Mouse (Mus musculus) forebrain, embryonic 11.5 days (tissue): Measurements from ENCODE around the gene Klc4. TPM values are rescaled to one million over a fixed set of nuclear protein-coding genes. Genes with fewer than 3 reads are reported as not detected.

Source experiments
- ATAC-seq: fragments of 200-750 bp; cut with Nextera tagmentation; replicated peaks from 2 replicates; pipeline ENCODE4 v1.8.0; 2017; ENCODE audit warnings: moderate TSS enrichment; ENCODE audit not compliant: low FRiP score
- DNase-seq: peaks from one replicate; pipeline ENCODE4 v3.0.0-alpha.2; 2017; ENCODE audit warnings: low spot score
- H3K27ac ChIP-seq: fragments of 300-500 bp; sonication (generic); 2 replicates; pipeline ENCODE4 v1.5.1; 2014; ENCODE audit warnings: low read depth, low read length
- H3K27me3 ChIP-seq: fragments of 300-500 bp; sonication (generic); 2 replicates; pipeline ENCODE4 v1.6.1; 2014; ENCODE audit warnings: mild to moderate bottlenecking, low read length, mixed read lengths; ENCODE audit not compliant: control insufficient read depth, insufficient read depth
- H3K36me3 ChIP-seq: fragments of 300-500 bp; sonication (generic); 2 replicates; pipeline ENCODE4 v1.6.1; 2014; ENCODE audit warnings: mild to moderate bottlenecking, low read length, moderate library complexity, mixed read lengths; ENCODE audit not compliant: control insufficient read depth, insufficient read depth
- H3K4me1 ChIP-seq: fragments of 300-500 bp; sonication (generic); replicated peaks from 2 replicates; pipeline ENCODE4 v1.6.1; 2014; ENCODE audit warnings: low read length, mixed read lengths; ENCODE audit not compliant: control insufficient read depth, insufficient read depth
- H3K4me2 ChIP-seq: fragments of 300-500 bp; sonication (generic); 2 replicates; pipeline ENCODE4 v1.6.1; 2014; ENCODE audit warnings: low read depth, mild to moderate bottlenecking, low read length, moderate library complexity, mixed read lengths; ENCODE audit not compliant: severe bottlenecking
- H3K4me3 ChIP-seq: fragments of 300-500 bp; sonication (generic); 2 replicates; pipeline ENCODE4 v1.5.1; 2014; ENCODE audit warnings: low read depth, low read length
- H3K9ac ChIP-seq: fragments of 300-500 bp; sonication (generic); 2 replicates; pipeline ENCODE4 v1.6.1; 2014; ENCODE audit warnings: low read length
- H3K9me3 ChIP-seq: fragments of 300-500 bp; sonication (generic); 2 replicates; pipeline ENCODE4 v1.6.1; 2016; ENCODE audit warnings: low read length, mixed read lengths; ENCODE audit not compliant: control insufficient read depth
- WGBS: fragments of 180-500 bp; shearing (Covaris S2); extraction: QIAGEN DNeasy Blood & Tissue Kit; methylation state at CpG from one replicate; pipeline ENCODE4 v1.1.7; 2014; 5-methylcytosine and 5-hydroxymethylcytosine counted together
- polyA plus RNA-seq: library from polyadenylated mRNA; unstranded; fragments of >200 nt; fragmentation: Nextera tagmentation; extraction: Ambion mirVana; gene quantifications from 2 replicates; pipeline ENCODE4 v1.2.1, GENCODE M21; 2014

Gene Klc4
- polyA plus RNA-seq, 1 experiment from 2014 or later: 35.8 TPM

DNA sequence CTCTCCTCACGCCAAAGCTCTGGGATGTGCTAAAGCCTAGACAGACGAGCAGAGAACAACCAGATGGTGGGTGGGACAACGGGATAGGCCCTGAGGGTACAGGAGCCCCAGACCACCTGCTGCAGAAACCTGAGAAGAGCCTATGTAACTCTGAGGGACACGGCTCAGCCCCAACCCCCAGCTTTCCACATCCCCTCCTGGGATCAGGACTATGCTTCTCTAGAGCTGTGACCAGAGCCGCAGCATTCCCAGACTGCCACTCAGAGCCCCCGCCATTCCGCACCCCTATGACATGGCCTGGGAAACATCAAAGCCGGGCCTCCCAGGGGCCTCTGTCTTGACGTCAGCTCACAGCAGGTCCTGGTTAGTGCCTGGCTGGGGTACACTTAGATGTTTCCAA lies 51.2 kb downstream of the Klc4 start:
- H3K36me3 ChIP-seq: peaks cover 2% of the 10 kb centered on the region; the same call in 1 of the 2 replicates
- no peak overlapping the region for H3K9ac ChIP-seq
- DNase-seq (no peak), ATAC-seq (no peak)
- WGBS: 63% methylated on average over 9 of the region's 9 CpGs
- H3K4me2 ChIP-seq: no peak overlapping the region
- no peak overlapping the region for H3K27ac ChIP-seq
- no peaks in the 10 kb centered on the region for H3K4me1 ChIP-seq
- H3K9me3 ChIP-seq: no peaks in the 10 kb centered on the region
- no peak overlapping the region for H3K4me3 ChIP-seq
- H3K27me3 ChIP-seq: no peaks in the 10 kb centered on the region

DNA sequence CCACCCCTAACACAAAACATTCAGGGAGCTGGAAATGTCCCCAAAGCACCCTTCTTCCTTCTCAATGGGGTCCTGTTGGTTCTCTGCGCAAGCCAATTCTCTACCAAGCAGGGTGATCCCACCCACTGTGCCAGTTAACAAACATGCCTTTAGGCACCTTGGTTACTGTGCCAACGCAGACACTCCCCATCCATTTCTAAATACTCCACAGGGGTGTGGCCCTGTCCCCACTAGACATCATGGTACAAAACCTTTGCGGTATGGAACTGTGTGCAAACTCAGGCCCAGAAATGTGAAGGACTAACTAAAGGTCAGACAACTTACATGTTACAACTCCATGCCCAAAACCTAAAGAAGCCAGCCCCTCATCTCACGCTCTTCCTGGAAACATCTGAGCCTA lies 52.7 kb downstream of the Klc4 start:
- Histone ChIP-seq H3K9me3 (no peaks in the 10 kb centered on the region), H3K4me2 (no peak overlapping the region), H3K4me1 (no peaks in the 10 kb centered on the region), H3K27ac (no peak overlapping the region), H3K4me3 (no peak overlapping the region), H3K9ac (no peak overlapping the region), H3K27me3 (no peaks in the 10 kb centered on the region), H3K36me3 (peaks cover 4% of the 10 kb centered on the region; the same call in 1 of the 2 replicates)
- ATAC-seq (no peak), DNase-seq (no peak)
- WGBS: 97% methylated on average over 4 of the region's 4 CpGs

DNA sequence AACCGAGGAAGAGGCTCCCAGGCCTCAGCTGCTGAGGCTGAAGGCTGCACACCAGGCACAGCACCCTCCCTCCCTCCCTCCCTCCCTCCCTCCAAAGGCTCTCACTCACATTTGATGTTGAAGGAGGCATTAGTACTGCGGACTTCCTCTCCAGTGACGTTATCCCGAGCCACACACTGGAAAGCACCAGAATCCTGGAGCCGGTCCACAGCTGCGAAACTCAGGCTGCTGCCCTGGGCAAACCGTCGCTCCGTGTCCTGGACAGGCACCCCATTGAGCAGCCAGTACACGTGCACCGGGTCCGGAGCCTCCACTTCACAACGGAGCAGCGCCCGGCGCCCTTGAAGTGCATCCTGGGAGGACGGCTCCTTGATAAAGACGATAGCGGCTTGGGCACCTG lies 54.4 kb downstream of the Klc4 start:
- ATAC-seq: no peak
- Histone ChIP-seq H3K36me3 (peaks cover 4% of the 10 kb centered on the region; the same call in 1 of the 2 replicates), H3K4me2 (no peak overlapping the region), H3K4me1 (no peaks in the 10 kb centered on the region), H3K9ac (no peak overlapping the region), H3K27ac (no peak overlapping the region), H3K9me3 (no peaks in the 10 kb centered on the region), H3K4me3 (no peak overlapping the region), H3K27me3 (no peaks in the 10 kb centered on the region)
- DNase-seq: no peak
- whole genome bisulfite sequencing: 88% methylated on average over 19 of the region's 19 CpGs

DNA sequence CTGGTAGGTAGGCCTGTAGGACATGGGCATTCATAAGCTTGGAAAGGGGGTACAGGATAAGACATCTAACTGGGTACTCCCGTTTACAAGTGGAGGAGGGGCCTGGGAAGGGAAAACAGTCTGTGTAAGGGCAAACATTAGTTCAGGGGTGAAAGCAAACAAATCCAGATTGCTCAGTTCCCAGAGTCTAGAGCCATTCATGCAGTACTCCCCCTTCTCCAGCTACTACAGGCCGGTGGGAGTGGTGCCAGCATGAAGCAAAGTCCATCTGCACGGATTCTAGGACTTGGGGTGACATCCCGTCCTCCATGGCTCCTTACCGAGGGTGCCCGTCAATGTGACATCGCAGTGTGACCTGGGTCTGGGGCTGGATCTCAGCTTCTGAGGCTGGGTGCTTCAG lies 55.4 kb downstream of the Klc4 start:
- H3K27me3 ChIP-seq: no peaks in the 10 kb centered on the region
- DNase-seq (no peak), ATAC-seq (no peak)
- H3K4me3 ChIP-seq: no peak overlapping the region
- no peaks in the 10 kb centered on the region for H3K9me3 ChIP-seq
- 91% methylated on average over 7 of the region's 7 CpGs for WGBS
- H3K9ac ChIP-seq: no peak overlapping the region
- H3K27ac ChIP-seq: no peak overlapping the region
- no peaks in the 10 kb centered on the region for H3K4me1 ChIP-seq
- no peak overlapping the region for H3K4me2 ChIP-seq
- peaks cover 8% of the 10 kb centered on the region; the same call in 1 of the 2 replicates for H3K36me3 ChIP-seq

DNA sequence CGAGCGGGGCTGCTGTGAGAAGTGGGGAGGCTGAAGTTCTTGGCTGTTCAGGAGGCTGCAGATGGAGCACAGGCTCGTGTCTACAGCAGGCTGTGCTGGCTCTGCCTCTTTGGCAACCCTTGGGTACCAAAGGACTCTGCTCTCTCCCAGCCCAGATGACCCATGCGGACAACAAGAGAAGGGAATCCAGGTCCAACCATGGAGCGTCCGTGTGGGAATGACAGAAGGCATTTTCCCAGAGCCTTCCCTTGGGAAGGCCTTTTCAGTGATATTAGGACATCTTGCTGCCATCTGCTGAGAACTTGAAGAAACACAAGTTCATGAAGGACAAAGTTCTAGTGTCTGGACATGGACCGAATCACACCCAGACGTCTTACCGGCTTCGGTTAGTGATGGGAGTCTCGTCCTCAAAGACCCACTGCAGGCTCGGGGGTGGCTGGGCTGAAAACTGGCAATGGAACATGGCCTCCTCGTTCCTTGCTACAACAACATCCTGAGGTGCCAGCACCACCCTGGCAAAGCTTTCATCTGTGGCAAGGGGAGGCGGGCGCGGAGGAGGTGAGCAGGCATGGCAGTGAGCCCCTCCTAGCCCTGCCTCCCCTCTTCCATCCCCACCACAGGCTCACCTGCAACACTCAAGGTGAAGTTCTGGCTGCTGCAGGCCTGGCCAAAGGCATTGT lies 56.0 kb downstream of the Klc4 start:
- Histone ChIP-seq H3K36me3 (peaks cover 8% of the 10 kb centered on the region; the same call in 1 of the 2 replicates), H3K27me3 (no peaks in the 10 kb centered on the region), H3K4me1 (no peaks in the 10 kb centered on the region), H3K9me3 (no peaks in the 10 kb centered on the region), H3K4me3 (no peak overlapping the region), H3K4me2 (no peak overlapping the region), H3K9ac (no peak overlapping the region), H3K27ac (no peak overlapping the region)
- no peak for ATAC-seq
- DNase-seq: no peak
- WGBS: 94% methylated on average over 16 of the region's 16 CpGs

DNA sequence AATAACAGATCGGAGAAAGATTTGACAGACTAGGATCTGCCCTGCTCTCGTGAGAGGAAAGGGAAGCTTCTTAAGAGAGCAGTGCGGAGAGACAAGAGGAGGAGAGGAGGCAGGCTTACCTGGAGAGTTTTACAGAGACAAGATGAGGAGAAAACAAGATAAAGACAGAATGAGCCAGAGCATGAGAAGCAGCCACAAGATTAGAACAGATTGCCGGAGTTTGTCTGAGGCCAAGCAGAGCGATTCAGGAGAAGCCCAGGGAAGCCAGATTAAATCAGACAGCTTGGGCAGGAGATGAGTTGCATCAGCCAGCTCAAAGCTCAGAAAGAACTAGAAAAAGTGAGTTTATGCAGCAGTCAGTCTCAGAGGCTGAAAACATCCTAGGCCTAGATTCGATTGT lies 56.9 kb downstream of the Klc4 start:
- Histone ChIP-seq H3K9me3 (no peaks in the 10 kb centered on the region), H3K4me3 (no peak overlapping the region), H3K27me3 (no peaks in the 10 kb centered on the region), H3K4me1 (no peaks in the 10 kb centered on the region), H3K27ac (no peak overlapping the region), H3K4me2 (no peak overlapping the region), H3K36me3 (peaks cover 8% of the 10 kb centered on the region; the same call in 1 of the 2 replicates), H3K9ac (no peak overlapping the region)
- DNase-seq (no peak), ATAC-seq (no peak)
- 98% methylated on average over 6 of the region's 6 CpGs for whole genome bisulfite sequencing

DNA sequence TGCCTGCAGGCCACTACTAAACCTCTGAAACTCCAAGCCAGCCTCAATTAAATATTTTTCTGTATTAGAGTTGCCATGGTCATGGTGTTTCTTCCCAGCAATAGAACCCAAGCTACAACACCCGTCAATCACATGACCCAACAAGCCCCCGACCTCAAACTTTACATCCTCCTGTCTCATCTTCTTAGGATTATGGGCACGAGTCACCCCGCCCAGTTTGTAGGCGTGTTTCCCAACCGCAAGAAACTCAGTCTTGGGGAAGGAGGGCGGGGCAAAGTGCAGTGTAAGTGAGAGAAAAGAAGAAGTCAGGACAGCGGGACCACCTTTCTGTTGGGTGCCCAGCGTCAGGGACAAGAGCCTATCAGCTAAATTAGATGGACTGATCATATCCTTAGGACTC lies 57.6 kb downstream of the Klc4 start:
- H3K9me3 ChIP-seq: no peaks in the 10 kb centered on the region
- no peak overlapping the region for H3K4me2 ChIP-seq
- no peak overlapping the region for H3K9ac ChIP-seq
- DNase-seq (no peak), ATAC-seq (no peak)
- no peaks in the 10 kb centered on the region for H3K4me1 ChIP-seq
- no peak overlapping the region for H3K4me3 ChIP-seq
- H3K36me3 ChIP-seq: peaks cover 8% of the 10 kb centered on the region; the same call in 1 of the 2 replicates
- H3K27me3 ChIP-seq: no peaks in the 10 kb centered on the region
- no peak overlapping the region for H3K27ac ChIP-seq
- 88% methylated on average over 9 of the region's 9 CpGs for WGBS

DNA sequence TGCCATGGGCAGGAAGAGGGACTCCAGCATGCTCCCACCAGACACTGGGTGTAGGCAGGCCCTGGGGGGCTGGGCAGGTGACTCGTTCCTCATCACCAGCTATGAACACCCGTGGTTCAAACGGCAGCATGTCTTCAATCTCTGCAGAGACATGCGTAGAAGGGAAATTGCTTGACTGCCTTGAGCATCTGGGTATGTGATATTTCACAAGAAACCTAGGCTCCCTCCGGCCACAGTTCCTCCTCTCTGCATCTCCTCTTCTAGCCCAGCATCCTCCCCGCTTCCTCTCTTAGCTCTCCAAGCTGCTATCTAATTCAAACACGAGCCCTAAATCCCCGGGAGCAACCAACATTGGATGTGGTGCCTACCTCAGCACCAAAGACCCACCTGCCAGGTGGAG lies 59.5 kb downstream of the Klc4 start:
- Histone ChIP-seq H3K36me3 (peaks cover 8% of the 10 kb centered on the region; the same call in 1 of the 2 replicates), H3K27ac (no peak overlapping the region), H3K4me3 (no peak overlapping the region), H3K4me1 (no peaks in the 10 kb centered on the region), H3K27me3 (no peaks in the 10 kb centered on the region), H3K9me3 (no peaks in the 10 kb centered on the region), H3K4me2 (no peak overlapping the region), H3K9ac (no peak overlapping the region)
- ATAC-seq (no peak), DNase-seq (no peak)
- 95% methylated on average over 8 of the region's 8 CpGs for WGBS
